Mouse (Mus musculus) limb, embryonic 11.5 days (tissue): Measurements from ENCODE around the gene Klhl8. TPM values are rescaled to one million over a fixed set of nuclear protein-coding genes. Genes with fewer than 3 reads are reported as not detected.
"Not testable (repeated sequence)": the region's sequence is repeated elsewhere in the genome, so short reads cannot be mapped to it uniquely, and the experiment has no call there.

Experiments used
- ATAC-seq: fragments of 200-750 bp; cut with Nextera tagmentation; 2 replicates; pipeline ENCODE4 v1.8.0; 2017; ENCODE audit warnings: low read depth; ENCODE audit not compliant: insufficient number of reproducible peaks, low FRiP score, low TSS enrichment
- DNase-seq: peaks from one replicate; pipeline ENCODE4 v3.0.0-alpha.2; 2015; ENCODE audit warnings: low spot score
- H3K27ac ChIP-seq: fragments of 300-500 bp; sonication (generic); replicated peaks from 2 replicates; pipeline ENCODE4 v1.5.1; 2014; ENCODE audit warnings: low read depth, mild to moderate bottlenecking, low read length
- H3K27me3 ChIP-seq: fragments of 300-500 bp; sonication (generic); 2 replicates; pipeline ENCODE4 v1.6.1; 2014; ENCODE audit warnings: mild to moderate bottlenecking, low read length, mixed read lengths; ENCODE audit not compliant: control insufficient read depth, insufficient read depth
- H3K36me3 ChIP-seq: fragments of 300-500 bp; sonication (generic); 2 replicates; pipeline ENCODE4 v1.6.1; 2014; ENCODE audit warnings: mild to moderate bottlenecking, low read length, moderate library complexity, mixed read lengths; ENCODE audit not compliant: control insufficient read depth, insufficient read depth
- H3K4me1 ChIP-seq: fragments of 300-500 bp; sonication (generic); 2 replicates; pipeline ENCODE4 v1.6.1; 2014; ENCODE audit warnings: low read length, mixed read lengths; ENCODE audit not compliant: control insufficient read depth, insufficient read depth
- H3K4me2 ChIP-seq: fragments of 300-500 bp; sonication (generic); 2 replicates; pipeline ENCODE4 v1.6.1; 2014; ENCODE audit warnings: low read depth, mild to moderate bottlenecking, moderate library complexity; ENCODE audit not compliant: severe bottlenecking
- H3K4me3 ChIP-seq: fragments of 300-500 bp; sonication (generic); 2 replicates; pipeline ENCODE4 v1.5.1; 2014; ENCODE audit warnings: low read depth, low read length
- H3K9ac ChIP-seq: fragments of 300-500 bp; sonication (generic); 2 replicates; pipeline ENCODE4 v1.6.1; 2014; ENCODE audit warnings: mild to moderate bottlenecking, low read length
- H3K9me3 ChIP-seq: fragments of 300-500 bp; sonication (generic); 2 replicates; pipeline ENCODE4 v1.6.1; 2016; ENCODE audit warnings: low read length; ENCODE audit not compliant: control insufficient read depth
- WGBS: fragments of 180-500 bp; shearing (Covaris S2); extraction: QIAGEN DNeasy Blood & Tissue Kit; methylation state at CpG from one replicate; pipeline ENCODE4 v1.1.7; 2014; 5-methylcytosine and 5-hydroxymethylcytosine counted together
- polyA plus RNA-seq: library from polyadenylated mRNA; unstranded; fragments of >200 nt; fragmentation: Nextera tagmentation; extraction: Ambion mirVana; gene quantifications from 2 replicates; pipeline ENCODE4 v1.2.1, GENCODE M21; 2014

Gene Klhl8
- polyA plus RNA-seq, 1 experiment from 2014 or later, result 11.2 TPM

DNA sequence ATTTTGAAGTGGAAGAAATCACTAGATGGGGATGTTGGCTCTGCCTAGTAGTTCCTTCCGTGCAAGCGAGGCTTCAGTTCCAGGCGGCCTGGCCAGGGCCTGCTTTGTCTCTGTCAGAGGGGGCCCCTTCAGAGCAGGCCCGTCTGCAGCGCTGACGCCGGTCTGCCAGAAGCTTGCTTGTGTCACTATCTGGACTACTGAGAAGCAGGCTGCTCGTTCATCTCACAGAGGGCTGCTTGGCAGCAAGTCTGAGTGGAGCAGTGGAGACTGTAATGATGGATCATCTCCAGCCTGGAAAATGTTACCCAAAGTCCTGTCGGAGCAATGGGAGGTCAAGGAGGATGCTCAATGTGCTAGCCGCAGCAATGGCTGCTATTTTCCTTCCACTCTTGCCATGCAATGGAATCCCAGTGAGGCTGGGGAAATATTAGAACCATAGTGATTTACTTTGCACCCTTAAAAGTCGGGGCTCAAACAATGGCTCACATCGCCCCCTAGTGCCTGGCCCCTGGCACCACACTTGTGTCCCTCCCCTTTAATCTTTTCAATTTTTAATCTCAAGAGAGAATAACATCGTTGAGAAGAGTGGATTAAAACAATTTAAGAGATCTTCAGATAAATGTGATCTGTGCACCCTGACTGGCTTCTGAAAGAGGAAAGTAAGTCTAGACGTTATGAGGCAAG, 26.0 kb upstream of the Klhl8 start:
- Histone ChIP-seq H3K4me2 (0 out of 2 replicates have a peak overlapping the region, but pooled peaks have one; percentile 1), H3K9ac (no peak overlapping the region), H3K36me3 (no peaks in the 10 kb centered on the region), H3K27ac (no peak overlapping the region), H3K9me3 (0 out of 2 replicates have a peak, but pooled peaks cover 2% of the 10 kb centered on the region), H3K27me3 (no peaks in the 10 kb centered on the region), H3K4me3 (no peak overlapping the region), H3K4me1 (0 out of 2 replicates have a peak, but pooled peaks cover 3% of the 10 kb centered on the region)
- ATAC-seq (no peak), DNase-seq (peak; percentile 71)
- WGBS, result 39% methylated on average over 14 of the region's 14 CpGs

DNA sequence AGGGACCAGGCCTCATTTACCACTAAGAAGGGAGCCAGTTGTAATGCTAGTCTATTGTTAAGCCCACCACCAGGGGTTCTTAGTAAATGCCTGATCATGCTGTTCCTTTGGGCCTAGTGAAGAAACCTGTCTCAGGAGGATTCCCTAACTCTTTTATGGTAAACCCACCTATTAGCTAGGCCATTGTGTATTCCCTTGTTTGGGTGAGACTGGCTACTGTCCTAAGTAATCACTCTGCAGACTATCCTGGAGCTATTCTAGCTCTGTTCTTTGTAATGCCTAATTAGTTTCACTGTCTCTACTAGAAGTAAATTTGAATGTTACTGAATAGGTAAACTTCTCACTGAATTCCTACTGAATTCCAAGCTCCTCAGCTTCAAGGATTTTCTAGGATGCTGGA, 20.9 kb upstream of the Klhl8 start:
- not testable (repeated sequence) for H3K9ac ChIP-seq, H3K27me3 ChIP-seq, H3K9me3 ChIP-seq, H3K4me1 ChIP-seq, H3K27ac ChIP-seq, H3K36me3 ChIP-seq, H3K4me3 ChIP-seq, H3K4me2 ChIP-seq, DNase-seq, ATAC-seq

DNA sequence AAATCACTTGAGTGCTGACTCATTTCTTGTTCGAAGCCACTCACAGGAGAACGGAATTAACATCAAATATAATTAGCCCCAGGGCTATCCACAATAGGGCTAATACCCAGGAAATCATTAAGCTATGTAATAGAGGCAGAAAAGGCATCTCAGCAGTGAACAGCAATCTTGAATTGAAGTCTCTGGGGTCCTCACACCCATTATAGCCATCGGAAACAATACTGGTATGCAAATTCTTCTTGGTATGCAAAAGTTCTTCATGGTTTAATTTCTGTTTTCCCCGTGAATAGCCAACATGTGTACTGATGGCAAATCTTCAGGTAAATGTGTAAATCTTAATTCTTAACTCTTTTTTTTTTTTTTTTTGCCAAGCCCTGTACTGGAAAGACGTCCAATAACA, 19.5 kb upstream of the Klhl8 start:
- Histone ChIP-seq H3K27ac (no peak overlapping the region), H3K36me3 (no peaks in the 10 kb centered on the region), H3K4me1 (no peaks in the 10 kb centered on the region), H3K4me3 (no peak overlapping the region), H3K27me3 (no peaks in the 10 kb centered on the region), H3K4me2 (no peak overlapping the region), H3K9ac (no peak overlapping the region), H3K9me3 (0 out of 2 replicates have a peak, but pooled peaks cover 2% of the 10 kb centered on the region)
- WGBS, result 79% methylated on average over 5 of the region's 5 CpGs
- ATAC-seq (no peak), DNase-seq (no peak)

DNA sequence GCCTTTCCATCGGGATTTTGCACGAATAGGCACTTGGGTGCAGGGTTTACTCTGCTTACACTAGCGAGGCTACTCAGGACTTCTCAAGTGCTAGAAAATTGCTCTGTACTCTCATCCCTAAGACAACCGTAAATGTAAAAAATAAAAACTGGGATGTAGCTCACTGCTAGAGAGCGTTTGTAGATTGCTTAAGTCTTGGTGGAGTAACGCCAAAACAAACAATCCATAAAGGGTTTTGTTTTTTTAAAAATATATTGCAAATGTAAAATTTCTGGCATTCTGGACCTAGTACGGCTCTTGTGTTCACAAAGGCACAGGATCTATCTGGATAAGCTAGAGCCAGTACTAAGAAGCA, 17.1 kb upstream of the Klhl8 start:
- Histone ChIP-seq H3K27me3 (no peaks in the 10 kb centered on the region), H3K4me3 (no peak overlapping the region), H3K9ac (no peak overlapping the region), H3K4me1 (no peaks in the 10 kb centered on the region), H3K9me3 (0 out of 2 replicates have a peak, but pooled peaks cover 2% of the 10 kb centered on the region), H3K36me3 (no peaks in the 10 kb centered on the region), H3K4me2 (no peak overlapping the region), H3K27ac (no peak overlapping the region)
- ATAC-seq, result no peak
- DNase-seq, result no peak
- WGBS, result 92% methylated on average over 7 of the region's 7 CpGs

DNA sequence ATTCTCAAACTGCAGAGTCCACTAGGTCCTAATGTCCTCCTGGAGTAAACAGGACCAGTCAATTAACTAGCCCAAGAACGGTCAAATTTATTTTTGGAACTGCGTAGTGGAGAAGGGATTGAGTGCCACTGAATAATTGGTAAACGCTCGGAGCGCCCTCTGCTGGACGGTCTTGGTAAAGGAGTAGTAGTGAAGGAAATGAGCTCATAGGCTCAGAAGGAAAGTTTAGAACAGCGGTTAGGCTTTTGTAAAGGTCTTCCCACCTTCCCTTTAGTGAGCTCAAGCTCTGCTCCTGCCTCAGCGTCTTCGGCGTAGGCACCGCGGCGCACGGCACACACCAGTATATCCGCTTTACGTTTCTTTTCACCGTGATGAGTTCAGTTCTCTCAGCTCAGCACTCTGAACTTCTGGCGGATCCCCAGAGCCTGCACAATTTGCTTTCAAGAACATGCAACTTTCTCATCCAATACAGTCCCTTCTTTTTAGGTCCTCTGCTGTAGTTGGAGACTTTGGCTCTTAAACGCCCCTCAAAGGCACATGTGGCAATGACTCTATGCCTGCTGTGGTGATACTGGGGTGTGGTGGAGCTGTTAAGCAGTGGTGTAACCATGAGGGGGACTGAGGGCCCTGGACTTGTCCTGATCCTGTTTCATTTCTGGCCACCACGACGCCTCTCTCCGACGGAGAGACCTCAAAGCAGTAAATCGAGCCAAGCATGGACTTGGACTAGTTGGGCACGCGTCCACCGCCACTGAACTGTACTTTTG, 16.6 kb upstream of the Klhl8 start:
- Histone ChIP-seq H3K4me1 (no peaks in the 10 kb centered on the region), H3K4me3 (no peak overlapping the region), H3K9ac (no peak overlapping the region), H3K36me3 (no peaks in the 10 kb centered on the region), H3K9me3 (no peaks in the 10 kb centered on the region), H3K27me3 (no peaks in the 10 kb centered on the region), H3K27ac (no peak overlapping the region), H3K4me2 (peak overlapping the region; percentile 37; the same call in 1 of the 2 replicates)
- peak; percentile 72; the same call in 1 of the 2 replicates for ATAC-seq
- WGBS, result 28% methylated on average over 27 of the region's 27 CpGs
- DNase-seq, result peak; percentile 97

DNA sequence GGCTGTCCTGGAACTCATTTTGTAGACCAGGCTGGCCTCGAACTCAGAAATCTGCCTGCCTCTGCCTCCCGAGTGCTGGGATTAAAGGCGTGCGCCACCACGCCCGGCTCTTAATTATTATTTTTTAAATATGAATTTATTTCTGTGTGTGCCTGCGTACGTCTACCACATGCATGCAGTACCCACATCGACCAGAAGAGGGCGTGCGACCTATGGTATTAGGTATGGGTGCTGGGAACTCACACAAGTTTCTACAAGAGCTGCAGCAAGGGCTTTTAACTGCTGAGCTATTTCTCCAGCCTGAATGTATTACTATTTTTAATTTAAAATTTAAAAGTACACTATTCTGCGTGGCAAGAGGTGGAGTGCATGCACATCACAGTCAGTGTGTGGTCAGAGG, 15.3 kb upstream of the Klhl8 start:
- peak; percentile 58 for DNase-seq
- Histone ChIP-seq H3K27ac (no peak overlapping the region), H3K36me3 (no peaks in the 10 kb centered on the region), H3K4me3 (no peak overlapping the region), H3K4me2 (no peak overlapping the region), H3K9ac (no peak overlapping the region), H3K9me3 (no peaks in the 10 kb centered on the region), H3K4me1 (no peaks in the 10 kb centered on the region), H3K27me3 (no peaks in the 10 kb centered on the region)
- WGBS, result 71% methylated on average over 12 of the region's 12 CpGs
- no peak for ATAC-seq

DNA sequence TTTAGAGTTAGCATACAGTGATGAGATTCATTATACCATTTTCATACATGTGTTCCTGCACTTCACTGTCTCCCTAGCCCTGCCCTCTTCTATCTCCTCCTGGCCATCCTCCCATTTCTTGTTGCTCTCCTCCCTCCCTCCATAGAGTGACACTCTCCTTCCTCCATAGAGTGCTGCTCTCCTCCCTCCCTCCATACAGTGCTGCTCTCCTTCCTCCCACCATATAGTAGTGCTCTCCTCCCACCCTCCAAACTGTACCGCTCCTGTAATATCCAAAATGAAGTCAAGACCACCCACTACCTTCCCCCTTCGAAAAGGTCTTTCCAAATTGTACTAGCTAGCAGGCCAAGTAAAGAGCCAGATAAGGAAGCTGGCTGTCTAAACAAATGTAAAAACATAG, 12.7 kb upstream of the Klhl8 start:
- H3K4me2 ChIP-seq, result no peak overlapping the region
- DNase-seq, result no peak
- 90% methylated on average over 2 of the region's 2 CpGs for WGBS
- H3K4me3 ChIP-seq, result no peak overlapping the region
- H3K9ac ChIP-seq, result no peak overlapping the region
- H3K27ac ChIP-seq, result no peak overlapping the region
- no peak for ATAC-seq
- H3K27me3 ChIP-seq, result no peaks in the 10 kb centered on the region
- H3K4me1 ChIP-seq, result no peaks in the 10 kb centered on the region
- no peaks in the 10 kb centered on the region for H3K36me3 ChIP-seq
- no peaks in the 10 kb centered on the region for H3K9me3 ChIP-seq

DNA sequence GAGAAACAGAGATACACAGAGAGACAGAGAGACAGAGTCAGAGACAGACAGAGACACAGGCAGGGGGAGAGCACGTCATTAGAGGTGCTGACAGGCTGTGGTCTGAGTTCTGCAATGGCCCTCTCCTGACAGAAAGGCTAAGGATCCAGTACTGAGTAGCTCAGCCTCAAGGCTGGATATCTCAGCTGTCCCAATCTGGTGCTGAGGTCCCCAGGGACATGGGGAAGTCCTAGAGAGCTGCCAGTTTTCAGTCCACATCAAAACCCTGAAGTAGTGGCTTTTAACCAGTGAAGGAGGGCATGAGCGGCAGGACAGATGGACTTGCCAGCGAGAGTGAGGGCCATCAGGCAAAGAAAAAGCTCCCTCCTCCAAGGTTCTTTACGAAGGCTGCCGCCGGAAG, 12.0 kb upstream of the Klhl8 start:
- Histone ChIP-seq H3K36me3 (no peaks in the 10 kb centered on the region), H3K27me3 (no peaks in the 10 kb centered on the region), H3K9me3 (no peaks in the 10 kb centered on the region), H3K4me1 (no peaks in the 10 kb centered on the region), H3K27ac (no peak overlapping the region), H3K9ac (no peak overlapping the region), H3K4me2 (no peak overlapping the region), H3K4me3 (no peak overlapping the region)
- WGBS, result 78% methylated on average over 6 of the region's 6 CpGs
- ATAC-seq, result no peak
- no peak for DNase-seq
